In genomic region chr17:17766481-17766880, GRCm38 (mm10) we compare ENCODE assay signal across 8 mouse cellular contexts.
DNase-seq lines count a peak whose midpoint lies in the region; ATAC-seq and TF ChIP-seq lines count a peak whose summit lies in the region.

No protein-coding gene starts in this region.

- 10% methylated on average over 3 of the region's 3 CpGs for WGBS in thymus, adult 2 months
- 9% methylated on average over 3 of the region's 3 CpGs for WGBS in hindbrain, postnatal 0 days
- WGBS in liver, embryonic 12.5 days (ENCODE audit: insufficient replicate concordance), result 8% methylated on average over 3 of the region's 3 CpGs
- WGBS in neural tube, embryonic 12.5 days, result 11% methylated on average over 3 of the region's 3 CpGs

- H3K27ac ChIP-seq in thymus, adult 2 months (ENCODE audit: control insufficient read depth, insufficient read depth, low read length), result no peak overlapping the region
- no peak overlapping the region for H3K27ac ChIP-seq in hindbrain, postnatal 0 days
- no peak overlapping the region for H3K27ac ChIP-seq in liver, embryonic 12.5 days
- H3K27ac ChIP-seq in neural tube, embryonic 12.5 days, result no peak overlapping the region

- no peaks in the 10 kb centered on the region for H3K4me1 ChIP-seq in thymus, adult 2 months (replicated peaks; ENCODE audit: control insufficient read depth, insufficient read depth, low read length)
- H3K4me1 ChIP-seq in hindbrain, postnatal 0 days (ENCODE audit: insufficient read depth, low read length), result no peaks in the 10 kb centered on the region
- no peaks in the 10 kb centered on the region for H3K4me1 ChIP-seq in liver, embryonic 12.5 days
- no peaks in the 10 kb centered on the region for H3K4me1 ChIP-seq in neural tube, embryonic 12.5 days

- no peak overlapping the region for H3K4me2 ChIP-seq in hindbrain, postnatal 0 days (ENCODE audit: low read depth, low read length)
- H3K4me2 ChIP-seq in liver, embryonic 12.5 days, result no peak overlapping the region
- no peak overlapping the region for H3K4me2 ChIP-seq in neural tube, embryonic 12.5 days (replicated peaks)

- peak; percentile 6 for DNase-seq in thymus, adult 2 months
- no peak for DNase-seq in thymus, postnatal 4 days
- peak; percentile 13 for DNase-seq in WW6 (ENCODE audit: low read depth, low spot score)
- DNase-seq in embryo, embryonic 11 days, result peak; percentile 78
- peak; percentile 86 for DNase-seq in hindbrain, postnatal 0 days (ENCODE audit: low spot score)
- DNase-seq in spleen, postnatal 10 days (ENCODE audit: low spot score in 2 of 2), result no peak

- TF ChIP-seq CTCF in thymus, adult 2 months (IDR thresholded peaks at IDR 0.05; ENCODE audit: borderline replicate concordance, control insufficient read depth, extremely low read depth, insufficient read depth, low read length, poor library complexity), result no peak
- peak; percentile 88 for TF ChIP-seq CTCF in hindbrain, postnatal 0 days (IDR thresholded peaks at IDR 0.05; ENCODE audit: low read depth)

- no peaks in the 10 kb centered on the region for H3K27me3 ChIP-seq in thymus, adult 2 months (ENCODE audit: control insufficient read depth, insufficient read depth, low read length)
- H3K27me3 ChIP-seq in hindbrain, postnatal 0 days (ENCODE audit: insufficient read depth, low read length), result no peaks in the 10 kb centered on the region
- no peaks in the 10 kb centered on the region for H3K27me3 ChIP-seq in liver, embryonic 12.5 days (replicated peaks)
- H3K27me3 ChIP-seq in neural tube, embryonic 12.5 days (replicated peaks), result no peaks in the 10 kb centered on the region

- H3K36me3 ChIP-seq in thymus, adult 2 months (ENCODE audit: control insufficient read depth, insufficient read depth, low read length), result no peaks in the 10 kb centered on the region
- no peaks in the 10 kb centered on the region for H3K36me3 ChIP-seq in hindbrain, postnatal 0 days (ENCODE audit: insufficient read depth, low read length)
- no peaks in the 10 kb centered on the region for H3K36me3 ChIP-seq in liver, embryonic 12.5 days
- no peaks in the 10 kb centered on the region for H3K36me3 ChIP-seq in neural tube, embryonic 12.5 days

- no peak overlapping the region for H3K9ac ChIP-seq in hindbrain, postnatal 0 days (replicated peaks; ENCODE audit: low read length)
- H3K9ac ChIP-seq in liver, embryonic 12.5 days, result no peak overlapping the region
- H3K9ac ChIP-seq in neural tube, embryonic 12.5 days, result no peak overlapping the region

- no peak overlapping the region for H3K4me3 ChIP-seq in thymus, adult 2 months (ENCODE audit: control insufficient read depth, insufficient read depth, low read length)
- no peak overlapping the region for H3K4me3 ChIP-seq in hindbrain, postnatal 0 days (ENCODE audit: low read length)
- H3K4me3 ChIP-seq in liver, embryonic 12.5 days, result no peak overlapping the region
- no peak overlapping the region for H3K4me3 ChIP-seq in neural tube, embryonic 12.5 days

- TF ChIP-seq POLR2A in thymus, adult 2 months (IDR thresholded peaks at IDR 0.05; ENCODE audit: control insufficient read depth, extremely low read depth, insufficient read depth, low read length, poor library complexity), result no peak

- H3K9me3 ChIP-seq in hindbrain, postnatal 0 days (ENCODE audit: low read length), result no peaks in the 10 kb centered on the region
- H3K9me3 ChIP-seq in liver, embryonic 12.5 days (replicated peaks), result no peaks in the 10 kb centered on the region
- no peaks in the 10 kb centered on the region for H3K9me3 ChIP-seq in neural tube, embryonic 12.5 days

- ATAC-seq in hindbrain, postnatal 0 days, result peak; percentile 61
- peak; percentile 35; the same call in 1 of the 2 replicates for ATAC-seq in liver, embryonic 12.5 days
- ATAC-seq in neural tube, embryonic 12.5 days (ENCODE audit: low FRiP score, low read depth), result peak; percentile 75

Comparison
In these comparisons a context has a peak if more than half of its experiments do, and no peak if none do; other contexts are left out.
1. DNase-seq: peak in thymus, adult 2 months (single experiment), WW6 (single experiment), embryo, embryonic 11 days (single experiment) and hindbrain, postnatal 0 days (single experiment); none in thymus, postnatal 4 days (single experiment) and spleen, postnatal 10 days (0 of 2).
2. Peak in every context shown above with its lines, with median percentiles within 50 percentile points of each other: ATAC-seq.